8 mouse cellular contexts compared by ENCODE assay signal in the genomic region with DNA sequence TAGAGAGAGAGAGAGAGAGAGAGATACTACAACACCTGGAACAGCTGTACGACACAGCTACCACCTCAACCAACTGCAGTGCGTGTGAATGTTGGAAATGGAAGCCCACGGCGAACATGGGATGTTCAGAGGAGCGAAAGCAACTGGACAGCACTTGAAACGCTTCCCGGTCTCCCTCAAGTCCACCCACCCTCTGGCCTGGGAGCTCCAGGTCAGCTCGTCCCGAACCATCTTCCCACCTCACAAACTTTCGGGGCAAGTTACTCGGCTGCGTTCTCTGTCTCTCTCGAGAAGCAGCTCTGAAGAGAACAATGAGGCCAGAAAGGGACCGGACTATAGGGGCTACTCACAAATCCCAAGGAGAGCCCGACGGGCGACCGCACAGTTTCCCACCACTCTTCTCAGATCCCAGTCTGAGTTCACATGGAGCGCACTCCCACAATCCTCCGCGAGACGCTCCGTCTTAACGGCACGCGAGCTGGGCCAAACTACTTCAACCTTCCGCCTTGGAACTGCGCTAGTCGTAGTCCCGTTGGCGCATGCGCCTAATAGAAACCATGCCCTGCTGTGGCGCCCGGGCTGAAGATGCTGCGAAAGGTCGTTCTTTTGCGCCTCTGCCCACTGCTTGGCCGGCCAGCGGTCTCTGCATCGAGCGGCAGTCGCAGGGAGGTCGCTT. TPM values are rescaled to one million over a fixed set of nuclear protein-coding genes. Genes with fewer than 3 reads are reported as not detected.
DNase-seq lines count a peak whose midpoint lies in the region; ATAC-seq and TF ChIP-seq lines count a peak whose summit lies in the region.

A gene (minus strand): TSS at position 438 of the 676 bp plus-strand sequence.
A gene (plus strand): TSS at position 523 of the 676 bp plus-strand sequence.

- H3K4me3 ChIP-seq in ES-E14 (ENCODE audit: insufficient read depth in 1 of 2, low read depth in 1 of 2, low read length in 2 of 2, poor library complexity in 1 of 2, severe bottlenecking in 1 of 2) = peak within 1 kb of the TSS; percentile 97 to 99
- peak within 1 kb of the TSS; percentile 95 for H3K4me3 ChIP-seq in forebrain, embryonic 15.5 days
- peak within 1 kb of the TSS; percentile 89 for H3K4me3 ChIP-seq in lung, adult 2 months (replicated peaks; ENCODE audit: extremely low read depth, low read depth, low read length)

- H3K27me3 ChIP-seq in forebrain, embryonic 15.5 days = no peaks in the 10 kb centered on the region

- TF ChIP-seq CTCF in lung, adult 2 months (IDR thresholded peaks at IDR 0.05; ENCODE audit: insufficient read depth, low read length) = no peak

- peak within 1 kb of the TSS; percentile 71 for H3K4me2 ChIP-seq in forebrain, embryonic 15.5 days (replicated peaks)

- peak; percentile 95 for DNase-seq in ES-E14 (ENCODE audit: low read depth, low spot score)
- peak; percentile 96 for DNase-seq in cerebellum, adult 11-12 months
- DNase-seq in heart, postnatal 25 days (ENCODE audit: low spot score) = peak; percentile 88
- peak; percentile 96 to 99 for DNase-seq in layer of hippocampus, adult 18-20 months (ENCODE audit: low spot score in 2 of 2)
- DNase-seq in lung, adult 2 months = peak; percentile 96
- DNase-seq in thymus, adult 18-20 months = peak; percentile 88 to 91

- H3K9me3 ChIP-seq in ES-E14 (ENCODE audit: control insufficient read depth, insufficient read depth, low read depth, low read length) = no peaks in the 10 kb centered on the region
- no peaks in the 10 kb centered on the region for H3K9me3 ChIP-seq in forebrain, embryonic 15.5 days

- H3K4me1 ChIP-seq in ES-E14 (ENCODE audit: control insufficient read depth in 2 of 2, insufficient read depth in 2 of 2, low read length in 2 of 2, poor library complexity in 1 of 2) = 0 out of 4 replicates have a peak, but pooled peaks cover 0 to 2% of the 10 kb centered on the region in 2 experiments
- peaks cover 21% of the 10 kb centered on the region for H3K4me1 ChIP-seq in forebrain, embryonic 15.5 days
- 0 out of 2 replicates have a peak, but pooled peaks cover 5% of the 10 kb centered on the region for H3K4me1 ChIP-seq in lung, adult 2 months (ENCODE audit: control insufficient read depth, insufficient read depth, low read length)

- no peaks in the 10 kb centered on the region for H3K36me3 ChIP-seq in ES-E14 (ENCODE audit: control insufficient read depth, insufficient read depth, low read length, poor library complexity, severe bottlenecking)
- H3K36me3 ChIP-seq in forebrain, embryonic 15.5 days = peaks cover 20% of the 10 kb centered on the region

- intact Hi-C loops in heart, postnatal 25 days (cut with DNase I) = loop anchor here (5.0 kb wide), 1 partner anchor 227 kb away; a partner anchor contains a TSS

- TF ChIP-seq POLR2A in lung, adult 2 months (IDR thresholded peaks at IDR 0.05; ENCODE audit: borderline replicate concordance, extremely low read depth, low read depth, low read length) = peak; percentile 71; the same call in 1 of the 2 replicates

- in situ Hi-C loops in ES-E14 (cut with MboI; ENCODE audit: low sequenced_read_pairs in 2 of 2, unreplicated experiment in 2 of 2) = no loop called here

- ATAC-seq in forebrain, embryonic 15.5 days (replicated peaks) = peak; percentile 99
- ATAC-seq in neutrophil, adult 5-6 weeks (ENCODE audit: extremely low read depth, insufficient number of reproducible peaks, low FRiP score, poor library complexity, severe bottlenecking) = peak; percentile 98

- under 1% methylated on average over 43 of the region's 43 CpGs for whole genome bisulfite sequencing in forebrain, embryonic 15.5 days
- WGBS in lung, adult 2 months = under 1% methylated on average over 43 of the region's 43 CpGs

- H3K9ac ChIP-seq in ES-E14 (ENCODE audit: insufficient read depth, low read depth, low read length, poor library complexity, severe bottlenecking) = peak within 1 kb of the TSS; percentile 94
- peak within 1 kb of the TSS; percentile 92 for H3K9ac ChIP-seq in forebrain, embryonic 15.5 days (replicated peaks)

- H3K27ac ChIP-seq in ES-E14 (ENCODE audit: insufficient read depth, low read depth, low read length, poor library complexity, severe bottlenecking) = peak within 1 kb of the TSS; percentile 55
- H3K27ac ChIP-seq in forebrain, embryonic 15.5 days (replicated peaks) = peak within 1 kb of the TSS; percentile 72

TF ChIP-seq in ES-E14, 5 proteins besides CTCF, POLR2A, EP300 and RAD21:
- TF ChIP-seq CHD2 (IDR thresholded peaks at IDR 0.05; ENCODE audit: low read depth, low read length) = no peak
- TF ChIP-seq HCFC1 (IDR thresholded peaks at IDR 0.05; ENCODE audit: borderline replicate concordance, insufficient read depth, low read length) = peak; percentile 76

RNA-seq across cellular contexts. Expression of the first gene that starts in this region (rescaled TPM):
- total RNA-seq in ES-E14 (2012; rRNA removed) = 30.2 and 41.9 TPM in 2 replicates
- 20.3 TPM in 2 replicates for polyA plus RNA-seq in forebrain, embryonic 15.5 days (2015; fragmentation: Nextera tagmentation; extraction: Ambion mirVana)
- total RNA-seq in heart, postnatal 25 days (2021) = 10 to 100 TPM; 12.5 to 12.6 TPM
- total RNA-seq in layer of hippocampus, adult 18-20 months (2021) = 10 to 100 TPM; 18.4 to 21.0 TPM
- polyA plus RNA-seq in lung, adult 2 months (2012; rRNA removed) = 0.50 and 1.6 TPM in 2 replicates
- 48.3 and 59.7 TPM in 2 replicates for total RNA-seq in neutrophil, adult 5-6 weeks (2017)

RNA-seq across cellular contexts. Expression of the second gene that starts in this region (rescaled TPM):
- 12.9 and 14.0 TPM in 2 replicates for total RNA-seq in ES-E14 (2012; rRNA removed)
- 45.4 and 46.9 TPM in 2 replicates for polyA plus RNA-seq in forebrain, embryonic 15.5 days (2015; fragmentation: Nextera tagmentation; extraction: Ambion mirVana)
- total RNA-seq in heart, postnatal 25 days (2021) = 10 to 100 TPM; 35.4 to 37.7 TPM
- 10 to 100 TPM; 46.5 to 48.4 TPM for total RNA-seq in layer of hippocampus, adult 18-20 months (2021)
- 2.9 and 3.2 TPM in 2 replicates for polyA plus RNA-seq in lung, adult 2 months (2012; rRNA removed)
- 13.0 and 14.3 TPM in 2 replicates for total RNA-seq in neutrophil, adult 5-6 weeks (2017)

Comparison
In these comparisons a context has a peak if more than half of its experiments do, and no peak if none do; other contexts are left out.
1. Peak in every context shown above with its lines: DNase-seq, ATAC-seq, H3K4me3 ChIP-seq and H3K27ac ChIP-seq.
2. RNA of the second gene that starts in this region (polyA plus RNA-seq): 45.4 to 46.9 TPM in forebrain, embryonic 15.5 days; 2.9 to 3.2 TPM in lung, adult 2 months; every median in the first group is over 10 times any median in the second.